24 mouse cellular contexts compared by ENCODE assay signal in the genomic region with DNA sequence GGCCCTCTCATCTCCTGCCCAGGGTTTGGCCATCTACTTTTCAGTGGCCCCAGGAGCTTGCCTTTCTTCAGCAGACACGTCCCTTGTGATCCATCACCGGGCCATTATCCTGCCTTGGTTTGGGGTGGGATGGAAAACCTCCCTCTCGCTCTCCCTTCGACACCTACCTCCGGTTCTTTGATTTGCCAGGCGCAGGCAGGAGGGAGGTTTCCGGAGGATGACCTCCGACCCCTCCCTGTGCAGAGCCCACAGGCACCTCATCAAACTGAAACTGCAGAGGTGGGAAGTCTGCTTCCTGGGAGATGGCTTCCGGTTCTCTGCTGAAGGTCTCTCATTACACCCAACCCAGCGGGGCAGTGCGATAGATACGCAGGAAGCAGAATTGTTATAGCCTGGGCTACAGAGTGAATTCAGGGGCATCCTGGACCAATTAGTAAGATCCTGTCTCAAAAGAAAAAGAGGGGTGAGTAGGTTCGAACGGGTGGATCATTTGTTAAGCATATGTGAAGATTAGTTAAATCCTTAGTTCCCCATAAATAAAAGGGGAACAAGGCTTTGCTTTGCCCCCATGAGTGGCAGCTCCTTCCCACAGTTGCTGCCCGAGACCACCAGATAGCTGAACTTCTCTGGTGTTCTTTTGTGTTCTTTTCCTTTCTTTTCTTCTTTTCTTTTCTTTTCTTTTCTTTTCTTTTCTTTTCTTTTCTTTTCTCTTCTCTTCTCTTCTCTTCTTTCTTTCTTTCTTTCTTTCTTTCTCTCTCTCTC.
DNase-seq lines count a peak whose midpoint lies in the region; ATAC-seq lines count a peak whose summit lies in the region.
"Had no signal": no experiment of that assay in that cellular context is flagged by ENCODE, and none has a peak within 500 bp of the region (broad histone marks: within the 10 kb centered on the region; RNA-seq: fewer than 3 reads in every experiment).

No protein-coding gene starts in this region.

- H3K9me3 ChIP-seq in limb, embryonic 11.5 days (ENCODE audit: control insufficient read depth, low read length), result no peaks in the 10 kb centered on the region
- H3K9me3 ChIP-seq: midbrain, embryonic 12.5 days; neural tube, embryonic 12.5 days had no signal

- H3K4me2 ChIP-seq in limb, embryonic 11.5 days (ENCODE audit: low read depth, severe bottlenecking), result no peak overlapping the region
- H3K4me2 ChIP-seq: liver, embryonic 11.5 days; lung, embryonic 14.5 days; midbrain, embryonic 12.5 days; neural tube, embryonic 12.5 days had no signal

- no peak overlapping the region for H3K9ac ChIP-seq in limb, embryonic 11.5 days (ENCODE audit: low read length)
- H3K9ac ChIP-seq: lung, embryonic 14.5 days; midbrain, embryonic 12.5 days; neural tube, embryonic 12.5 days had no signal

- no peak overlapping the region for H3K4me3 ChIP-seq in limb, embryonic 11.5 days (ENCODE audit: low read depth, low read length)
- H3K4me3 ChIP-seq: heart, adult 2 months; layer of hippocampus, adult 2 months; midbrain, embryonic 12.5 days; neural tube, embryonic 12.5 days had no signal

- H3K36me3 ChIP-seq in limb, embryonic 11.5 days (ENCODE audit: control insufficient read depth, insufficient read depth, low read length), result no peaks in the 10 kb centered on the region
- H3K36me3 ChIP-seq: midbrain, embryonic 12.5 days had no signal

- H3K27ac ChIP-seq in limb, embryonic 11.5 days (replicated peaks; ENCODE audit: low read depth, low read length), result no peak overlapping the region
- H3K27ac ChIP-seq: heart, adult 2 months; layer of hippocampus, adult 2 months; midbrain, embryonic 12.5 days; neural tube, embryonic 12.5 days; stomach, postnatal 0 days had no signal

- peak; percentile 13 for DNase-seq in CD4-positive, CD25-positive, alpha-beta regulatory T cell, adult 2 months (ENCODE audit: low read depth, low spot score)
- peak; percentile 14 for DNase-seq in CD4-positive helper T cell, adult 2 months (ENCODE audit: low read depth, low spot score)
- peak; percentile 36 for DNase-seq in embryo, embryonic 9.5 days (ENCODE audit: extremely low spot score)
- peak; percentile 51 for DNase-seq in limb, embryonic 11.5 days (ENCODE audit: low spot score)
- DNase-seq in adrenal gland, postnatal 14 days, result no peak
- no peak for DNase-seq in adrenal gland, postnatal 25 days
- no peak for DNase-seq in adipocyte (ENCODE audit: low spot score)
- DNase-seq: cerebellum, adult 8-10 months; gastrocnemius, postnatal 10 days; heart, adult 2 months; kidney, postnatal 10 days; layer of hippocampus, postnatal 36 days; lung, embryonic 14.5 days; lung, postnatal 4 days; right cerebral cortex, adult 18-20 months; thymus, postnatal 14 days had no signal

- H3K27me3 ChIP-seq in limb, embryonic 11.5 days (ENCODE audit: control insufficient read depth, insufficient read depth, low read length), result no peaks in the 10 kb centered on the region
- H3K27me3 ChIP-seq: CH12.LX; midbrain, embryonic 12.5 days; neural tube, embryonic 12.5 days had no signal

- WGBS in limb, embryonic 11.5 days, result 10% methylated on average over 15 of the region's 15 CpGs

- no peak for ATAC-seq in CD4-positive, CD25-positive, alpha-beta regulatory T cell, adult 4 months
- no peak for ATAC-seq in limb, embryonic 11.5 days (ENCODE audit: insufficient number of reproducible peaks, low FRiP score, low TSS enrichment, low read depth)
- ATAC-seq: inflammation-experienced regulatory T-cells, adult 6 months had no signal

- H3K4me1 ChIP-seq in limb, embryonic 11.5 days (ENCODE audit: control insufficient read depth, insufficient read depth, low read length), result peaks cover 8% of the 10 kb centered on the region; the same call in 1 of the 2 replicates
- H3K4me1 ChIP-seq: neural tube, embryonic 12.5 days had no signal

Comparison
In these comparisons a context has a peak if more than half of its experiments do, and no peak if none do; other contexts are left out.
1. DNase-seq: peak in CD4-positive, CD25-positive, alpha-beta regulatory T cell, adult 2 months (single experiment), CD4-positive helper T cell, adult 2 months (single experiment), embryo, embryonic 9.5 days (single experiment) and limb, embryonic 11.5 days (single experiment); none in adrenal gland, postnatal 14 days (single experiment), adrenal gland, postnatal 25 days (single experiment) and adipocyte (single experiment).